Mouse (Mus musculus) heart, embryonic 12.5 days (tissue): ENCODE data around the gene C87977. TPM values are rescaled to one million over a fixed set of nuclear protein-coding genes. Genes with fewer than 3 reads are reported as not detected.
"Not testable (repeated sequence)": the region's sequence is repeated elsewhere in the genome, so short reads cannot be mapped to it uniquely, and the experiment has no call there.

Experiments
- ATAC-seq: fragments of 200-750 bp; cut with Nextera tagmentation; 2 replicates; pipeline ENCODE4 v1.8.0; 2017; ENCODE audit warnings: moderate TSS enrichment, moderate library complexity; ENCODE audit not compliant: insufficient number of reproducible peaks, low FRiP score
- H3K27ac ChIP-seq: fragments of 300-500 bp; sonication (generic); 2 replicates; pipeline ENCODE4 v1.5.1; 2016; ENCODE audit warnings: mild to moderate bottlenecking, moderate library complexity; ENCODE audit not compliant: poor library complexity, severe bottlenecking
- H3K27me3 ChIP-seq: fragments of 300-500 bp; sonication (generic); replicated peaks from 2 replicates; pipeline ENCODE4 v1.6.1; 2016; ENCODE audit warnings: mild to moderate bottlenecking, moderate library complexity
- H3K36me3 ChIP-seq: fragments of 300-500 bp; sonication (generic); 2 replicates; pipeline ENCODE4 v1.6.1; 2016; ENCODE audit warnings: mild to moderate bottlenecking, moderate library complexity
- H3K4me1 ChIP-seq: fragments of 300-500 bp; sonication (generic); replicated peaks from 2 replicates; pipeline ENCODE4 v1.6.1; 2016; ENCODE audit warnings: mild to moderate bottlenecking
- H3K4me2 ChIP-seq: fragments of 300-500 bp; sonication (generic); 2 replicates; pipeline ENCODE4 v1.6.1; 2016; ENCODE audit warnings: mild to moderate bottlenecking, moderate library complexity
- H3K4me3 ChIP-seq: fragments of 300-500 bp; sonication (generic); 2 replicates; pipeline ENCODE4 v1.5.1; 2016; ENCODE audit warnings: mild to moderate bottlenecking
- H3K9ac ChIP-seq: fragments of 300-500 bp; sonication (generic); 2 replicates; pipeline ENCODE4 v1.6.1; 2016; ENCODE audit warnings: mild to moderate bottlenecking, moderate library complexity
- H3K9me3 ChIP-seq: fragments of 300-500 bp; sonication (generic); replicated peaks from 2 replicates; pipeline ENCODE4 v1.6.1; 2016; ENCODE audit warnings: mild to moderate bottlenecking, moderate library complexity
- WGBS: fragments of 180-500 bp; shearing (Covaris S2); methylation state at CpG from one replicate; pipeline ENCODE4 v1.1.7; 2016; 5-methylcytosine and 5-hydroxymethylcytosine counted together
- polyA plus RNA-seq: library from polyadenylated mRNA; unstranded; fragments of >200 nt; fragmentation: Nextera tagmentation; extraction: Ambion mirVana; gene quantifications from 2 replicates; pipeline ENCODE4 v1.2.1, GENCODE M21; 2016

The C87977 gene
- polyA plus RNA-seq, result not detected in 2 replicates

DNA sequence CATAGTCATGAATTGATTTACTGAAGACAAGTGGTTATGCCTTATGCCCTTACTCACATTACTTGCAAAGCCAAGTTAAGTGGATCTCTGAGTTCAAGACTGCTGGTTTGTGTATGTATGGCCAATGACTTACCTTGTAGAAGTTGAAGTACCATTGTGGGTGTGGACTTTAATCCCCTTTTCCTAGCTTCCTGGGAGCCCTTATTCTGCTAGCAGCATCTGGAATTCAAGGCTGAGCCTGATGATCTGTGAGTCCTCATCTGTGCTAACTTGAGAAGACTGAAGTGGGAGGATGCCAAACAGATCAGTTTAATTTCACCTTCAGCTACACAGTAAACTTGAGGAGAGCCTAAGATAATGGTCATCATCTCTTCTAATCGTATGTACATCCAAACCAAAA lies at the start of gene C87977:
C87977 (minus strand) TSS at position 101 of the 400 bp plus-strand sequence.
- ATAC-seq, H3K4me3 ChIP-seq, H3K36me3 ChIP-seq, H3K27me3 ChIP-seq, H3K4me2 ChIP-seq, H3K9ac ChIP-seq, H3K9me3 ChIP-seq, H3K4me1 ChIP-seq, H3K27ac ChIP-seq: not testable (repeated sequence)
- WGBS, result 59% methylated on average over 1 of the region's 1 CpGs

- H3K4me1 ChIP-seq, H3K36me3 ChIP-seq, H3K27me3 ChIP-seq, H3K27ac ChIP-seq, H3K9ac ChIP-seq, H3K4me2 ChIP-seq, ATAC-seq, H3K4me3 ChIP-seq, H3K9me3 ChIP-seq: not testable (repeated sequence)
Measured at GRCm38 (mm10) chr4:144254768-144255167, 41.6 kb upstream of the C87977 start.

GRCm38 (mm10) chr4:144190419-144190818 lies 22.7 kb downstream of the C87977 start, which contains the start of gene Oog2:
TSS of gene Oog2 (plus strand) at chr4:144190719.
- Histone ChIP-seq H3K4me2 (no peak within 1 kb of the TSS), H3K36me3 (no peaks in the 10 kb centered on the region), H3K9me3 (peaks cover 13% of the 10 kb centered on the region; the same call in 1 of the 2 replicates), H3K9ac (no peak within 1 kb of the TSS), H3K4me3 (no peak within 1 kb of the TSS), H3K4me1 (no peaks in the 10 kb centered on the region), H3K27ac (no peak within 1 kb of the TSS), H3K27me3 (no peaks in the 10 kb centered on the region)
- no peak for ATAC-seq
- WGBS, result 16% methylated on average over 1 of the region's 1 CpGs

DNA sequence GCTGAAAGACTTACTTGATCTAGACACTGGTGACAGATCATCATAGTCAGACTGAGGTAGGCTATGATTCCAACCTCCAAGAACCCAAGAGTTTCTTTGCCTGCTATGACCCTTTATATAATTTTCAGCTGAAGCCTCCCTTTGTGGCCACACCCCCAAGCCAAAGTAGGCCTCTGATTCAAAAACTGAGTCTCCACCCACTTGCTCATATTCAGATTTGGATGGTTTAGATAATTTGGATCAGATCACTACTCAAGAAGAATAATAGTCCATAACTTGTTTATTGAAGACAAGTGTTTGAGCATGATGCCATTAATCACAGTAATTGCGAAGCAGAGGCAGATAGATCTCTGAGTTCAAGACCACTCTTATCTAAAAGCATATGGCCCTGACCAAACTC lies 50.6 kb downstream of the C87977 start, which contains the start of gene Oog3:
Oog3 (minus strand) TSS at position 101 of the 400 bp plus-strand sequence.
- peaks cover 32% of the 10 kb centered on the region for H3K9me3 ChIP-seq
- ATAC-seq, result no peak
- no peaks in the 10 kb centered on the region for H3K27me3 ChIP-seq
- no peaks in the 10 kb centered on the region for H3K4me1 ChIP-seq
- H3K9ac ChIP-seq, result no peak within 1 kb of the TSS
- no peak within 1 kb of the TSS for H3K27ac ChIP-seq
- 62% methylated on average over 1 of the region's 1 CpGs for WGBS
- no peak within 1 kb of the TSS for H3K4me2 ChIP-seq
- H3K4me3 ChIP-seq, result no peak within 1 kb of the TSS
- no peaks in the 10 kb centered on the region for H3K36me3 ChIP-seq

Other genes with a start within 250 kb of the C87977 start
- gene Gm13101, start 246.4 kb downstream of the C87977 start, polyA plus RNA-seq, result not detected in 2 replicates
- gene Pramef17, start 218.9 kb downstream of the C87977 start, polyA plus RNA-seq, result not detected in 2 replicates
- gene Pramel4, start 154.2 kb downstream of the C87977 start, polyA plus RNA-seq, result not detected in 2 replicates
- gene Gm13102, start 106.8 kb downstream of the C87977 start, polyA plus RNA-seq, result not detected in 2 replicates
- gene Oog3, start 50.7 kb downstream of the C87977 start, polyA plus RNA-seq, result not detected in 2 replicates
- not detected in 2 replicates for gene Oog2, start 22.6 kb downstream of the C87977 start, polyA plus RNA-seq
- not detected in 2 replicates for gene Pramel5, start 67.2 kb upstream of the C87977 start, polyA plus RNA-seq
- gene Gm13128, start 116.9 kb upstream of the C87977 start, polyA plus RNA-seq, result not detected in 2 replicates
- not detected in 2 replicates for gene Gm13119, start 144.6 kb upstream of the C87977 start, polyA plus RNA-seq
- gene Pramef20, start 164.6 kb upstream of the C87977 start, polyA plus RNA-seq, result not detected in 2 replicates
- gene Pramef12, start 195.1 kb upstream of the C87977 start, polyA plus RNA-seq, result 0.06 and 0.12 TPM in 2 replicates
- gene 1700012P22Rik, start 225.5 kb upstream of the C87977 start, polyA plus RNA-seq, result not detected in 2 replicates
- not detected in 2 replicates for gene Gm9944, start 240.0 kb upstream of the C87977 start, polyA plus RNA-seq